Mouse (Mus musculus): ENCODE results near the gene Gm38392. TPM values are rescaled to one million over a fixed set of nuclear protein-coding genes. Genes with fewer than 3 reads are reported as not detected.

The Gm38392 gene
- total RNA-seq, 2 experiments from 2014 or later, result not detected

DNA sequence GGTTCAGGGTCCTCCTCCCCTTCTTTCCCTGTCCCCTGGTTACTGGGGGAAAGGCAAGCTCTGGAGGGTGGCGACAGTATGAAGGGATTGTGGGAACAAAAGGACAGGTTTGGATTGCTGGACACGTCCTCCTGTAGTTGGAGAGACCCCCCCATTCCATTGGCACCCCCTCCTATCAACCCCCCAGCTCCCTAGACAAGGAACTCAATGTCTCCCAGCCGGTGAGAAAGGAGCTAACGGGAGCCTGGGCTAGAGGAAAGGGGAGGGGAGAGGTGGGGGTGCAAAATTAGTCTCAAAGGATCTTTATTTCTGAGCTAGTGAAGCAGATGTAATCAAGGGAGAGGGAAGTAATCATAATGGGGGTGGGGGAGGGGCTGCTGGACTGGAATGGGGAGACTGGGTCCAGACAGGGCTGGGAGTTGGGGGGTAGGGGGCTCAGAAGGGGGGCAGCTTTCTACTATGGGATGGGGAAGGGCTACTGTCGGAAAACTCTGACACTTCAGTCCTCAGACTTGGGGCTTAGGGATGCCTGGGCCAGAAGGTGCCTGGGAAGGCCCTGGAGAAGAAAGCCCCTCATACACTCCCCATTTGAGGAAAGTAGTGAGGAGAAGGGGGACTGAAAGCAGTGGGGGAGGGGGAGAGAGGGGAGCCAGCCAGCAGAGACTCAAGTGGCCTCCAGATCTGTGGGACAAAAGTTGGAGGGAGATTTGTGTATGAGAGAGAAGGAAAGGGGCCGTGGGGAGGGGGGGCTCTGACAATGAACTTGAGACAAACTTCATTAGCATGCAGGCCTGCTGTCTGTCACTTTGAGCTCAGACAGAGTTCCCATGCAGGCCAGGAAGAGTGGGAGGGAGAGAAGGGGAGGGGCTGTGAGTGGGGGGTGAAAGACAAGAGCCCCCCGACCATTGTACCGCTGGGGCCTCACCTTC is 81.2 kb downstream of the Gm38392 start:
- ATAC-seq (replicated peaks; ENCODE audit: low FRiP score, low TSS enrichment, poor library complexity, severe bottlenecking), result no peak

DNA sequence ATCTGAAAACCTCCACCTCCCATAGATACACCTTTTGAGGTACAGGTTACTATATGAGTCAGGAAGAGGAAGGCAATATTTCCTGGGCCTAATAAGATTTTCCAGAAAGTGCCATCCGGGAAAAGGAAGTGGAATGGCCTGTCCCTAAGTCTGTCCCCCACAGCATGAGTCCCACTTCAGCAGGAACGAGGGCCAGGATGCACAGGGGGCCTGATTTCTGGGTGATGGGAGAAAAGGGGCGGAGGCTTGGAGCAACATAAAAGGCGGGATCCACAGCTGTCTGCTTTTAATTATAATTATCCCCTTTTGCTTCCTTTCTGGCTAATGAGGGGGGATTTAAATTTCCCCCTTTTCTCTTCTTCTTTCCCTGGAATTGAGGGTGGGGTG is 81.8 kb downstream of the Gm38392 start:
- ATAC-seq (replicated peaks; ENCODE audit: low FRiP score, low TSS enrichment, poor library complexity, severe bottlenecking), result no peak

DNA sequence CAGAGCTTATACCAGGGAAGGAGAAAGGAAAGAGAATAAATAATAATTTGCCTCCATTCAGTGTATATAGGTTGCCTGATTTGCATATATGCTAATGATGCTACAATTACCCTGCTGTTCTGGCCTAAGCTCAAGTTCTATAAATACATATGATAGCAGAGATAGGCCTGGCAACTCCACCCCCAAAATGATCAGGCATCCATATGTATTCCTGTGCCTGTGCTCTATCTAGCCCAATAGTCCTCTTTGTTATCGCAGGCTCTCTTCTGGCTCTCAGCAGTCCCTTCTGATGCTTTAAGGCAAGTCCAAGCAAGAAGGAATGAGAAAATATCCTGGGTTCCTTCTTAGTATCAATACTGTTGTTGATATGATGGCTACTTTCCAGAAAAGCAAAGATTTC is 82.3 kb downstream of the Gm38392 start:
- ATAC-seq (replicated peaks; ENCODE audit: low FRiP score, low TSS enrichment, poor library complexity, severe bottlenecking), result no peak

DNA sequence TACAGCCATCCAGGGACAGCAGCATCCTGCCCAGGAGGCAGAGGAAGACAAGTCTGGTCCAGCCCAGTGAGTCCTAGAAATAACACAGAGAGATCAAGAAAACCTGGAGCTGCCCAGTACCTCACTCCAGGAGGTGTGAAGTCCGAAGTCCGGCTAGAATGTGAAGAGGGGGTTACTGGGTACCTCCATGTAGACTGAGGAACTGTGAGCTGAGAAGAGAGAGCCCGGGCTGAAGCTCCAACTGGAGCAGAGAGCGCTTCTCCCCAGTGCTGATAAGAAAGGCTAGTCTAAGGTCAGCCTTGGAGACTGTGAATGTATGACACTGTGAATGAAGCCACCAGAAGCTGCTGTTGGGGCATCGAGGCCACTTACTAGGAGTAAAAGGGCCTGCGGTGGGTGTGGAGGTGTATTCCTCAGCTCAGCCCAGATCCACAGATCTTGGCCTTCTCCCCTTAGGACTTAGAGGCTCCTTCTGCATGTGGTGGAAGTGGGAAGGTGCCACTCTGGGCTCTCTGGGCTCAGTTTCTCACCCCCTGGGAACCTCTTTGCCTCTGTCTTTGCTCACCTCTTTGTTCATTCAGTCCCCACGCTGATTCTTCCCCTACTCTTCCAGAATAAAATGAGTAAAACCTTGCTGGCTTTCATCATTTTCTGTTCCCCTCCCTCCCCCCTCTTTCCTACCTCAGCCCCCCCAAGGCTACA is 82.9 kb downstream of the Gm38392 start:
- no peak for ATAC-seq (replicated peaks; ENCODE audit: low FRiP score, low TSS enrichment, poor library complexity, severe bottlenecking)

- no peak for ATAC-seq (replicated peaks; ENCODE audit: low FRiP score, low TSS enrichment, poor library complexity, severe bottlenecking)
Observed at GRCm38 (mm10) chr3:88203456-88203855, 83.6 kb downstream of the Gm38392 start.

GRCm38 (mm10) chr3:88202986-88203385 is 84.0 kb downstream of the Gm38392 start:
- ATAC-seq (replicated peaks; ENCODE audit: low FRiP score, low TSS enrichment, poor library complexity, severe bottlenecking), result no peak

GRCm38 (mm10) chr3:88201640-88202039 is 85.4 kb downstream of the Gm38392 start:
- ATAC-seq (replicated peaks; ENCODE audit: low FRiP score, low TSS enrichment, poor library complexity, severe bottlenecking), result no peak

GRCm38 (mm10) chr3:88200972-88201330 is 86.1 kb downstream of the Gm38392 start:
- ATAC-seq (replicated peaks; ENCODE audit: low FRiP score, low TSS enrichment, poor library complexity, severe bottlenecking), result no peak

DNA sequence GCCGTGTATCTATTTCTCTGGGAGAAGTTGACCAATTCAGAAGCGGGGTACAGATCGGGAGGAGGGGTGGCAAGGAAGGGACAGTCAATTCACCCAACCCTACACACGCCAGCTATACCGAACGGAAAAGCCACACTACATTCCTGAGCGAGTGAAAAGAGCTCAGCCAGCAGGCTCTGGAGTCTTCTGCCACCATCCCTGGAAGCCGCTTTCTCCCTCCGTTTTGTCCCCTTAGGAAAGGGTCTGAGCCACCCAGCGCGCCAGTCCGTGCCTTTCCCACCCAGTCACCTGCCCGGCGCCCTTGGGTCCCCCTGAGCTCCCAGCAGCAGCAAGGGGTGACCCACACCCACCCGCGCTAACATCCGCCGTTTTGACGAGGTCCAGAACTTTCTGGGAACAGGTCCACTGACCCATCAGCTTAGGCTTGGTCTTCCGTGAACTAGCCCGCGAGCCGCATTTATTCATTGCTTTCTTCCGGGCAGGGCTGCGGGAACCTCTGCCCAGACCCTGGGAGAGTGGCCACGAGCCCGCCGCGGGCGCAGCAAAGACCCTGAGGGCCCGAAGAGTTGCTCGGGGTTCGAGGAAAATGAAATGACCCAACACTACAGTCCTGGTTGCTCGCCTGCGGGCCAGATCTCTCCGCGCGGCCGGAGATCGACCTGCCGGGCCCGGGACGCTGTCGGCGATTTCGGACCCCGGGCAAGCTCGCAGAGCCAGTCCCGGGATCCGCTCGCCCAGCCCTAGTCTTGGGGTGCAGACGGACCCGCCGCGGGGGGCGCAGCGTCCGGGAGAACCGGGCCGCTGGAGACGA is 86.6 kb downstream of the Gm38392 start:
- ATAC-seq (replicated peaks; ENCODE audit: low FRiP score, low TSS enrichment, poor library complexity, severe bottlenecking), result no peak

DNA sequence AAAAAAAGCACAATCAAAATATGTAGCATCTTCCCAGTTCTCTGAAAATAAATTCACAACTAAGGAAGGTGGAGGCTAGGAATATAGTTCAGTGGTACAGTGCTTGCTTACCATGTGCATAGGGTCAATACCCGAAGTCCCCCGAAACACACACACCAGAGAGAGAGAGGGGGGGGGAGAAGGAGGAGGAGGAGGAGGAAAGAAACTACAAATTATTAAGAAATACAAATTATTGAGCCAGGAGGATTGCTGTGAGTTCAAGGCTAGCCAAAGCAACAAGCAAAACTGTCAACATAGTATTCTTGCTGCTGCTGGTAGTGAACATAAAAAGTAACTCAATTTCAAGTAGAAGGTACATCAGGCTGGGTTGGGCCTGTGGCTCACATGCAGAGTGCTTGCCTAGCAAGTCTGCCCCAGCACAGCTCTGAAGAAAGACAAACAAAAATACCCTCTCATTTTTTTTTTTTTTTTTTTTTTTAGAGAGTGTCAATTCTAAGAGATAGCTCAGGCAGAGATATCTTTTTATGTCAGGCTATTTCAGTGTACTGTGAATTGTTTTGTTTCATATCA is 87.4 kb downstream of the Gm38392 start:
- no peak for ATAC-seq (replicated peaks; ENCODE audit: low FRiP score, low TSS enrichment, poor library complexity, severe bottlenecking)

DNA sequence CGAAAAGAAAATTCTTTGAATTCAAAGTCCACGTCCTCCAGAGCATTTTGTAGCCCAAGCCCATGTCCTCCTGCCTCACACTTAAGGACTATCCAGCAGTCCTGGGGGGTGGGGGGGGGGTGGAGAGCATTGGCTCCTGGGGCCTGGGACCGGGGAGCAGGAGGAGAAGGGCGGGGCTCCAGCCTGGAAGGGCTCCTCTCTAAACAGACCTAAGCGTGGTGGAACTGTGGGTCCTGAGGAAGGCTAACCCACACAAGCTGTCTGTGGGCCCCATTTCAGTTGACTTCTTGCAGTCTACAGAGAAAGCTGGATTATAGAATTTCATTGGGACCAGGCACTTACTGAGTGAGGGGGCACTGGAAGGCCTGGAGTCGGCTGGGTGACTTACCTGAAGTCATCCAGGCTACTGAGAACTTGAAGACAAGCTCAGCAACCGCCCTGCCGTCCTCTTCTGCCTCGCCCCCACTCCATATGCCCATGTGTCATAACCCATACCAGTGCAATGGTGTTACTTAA is 88.4 kb downstream of the Gm38392 start:
- ATAC-seq (replicated peaks; ENCODE audit: low FRiP score, low TSS enrichment, poor library complexity, severe bottlenecking), result no peak

DNA sequence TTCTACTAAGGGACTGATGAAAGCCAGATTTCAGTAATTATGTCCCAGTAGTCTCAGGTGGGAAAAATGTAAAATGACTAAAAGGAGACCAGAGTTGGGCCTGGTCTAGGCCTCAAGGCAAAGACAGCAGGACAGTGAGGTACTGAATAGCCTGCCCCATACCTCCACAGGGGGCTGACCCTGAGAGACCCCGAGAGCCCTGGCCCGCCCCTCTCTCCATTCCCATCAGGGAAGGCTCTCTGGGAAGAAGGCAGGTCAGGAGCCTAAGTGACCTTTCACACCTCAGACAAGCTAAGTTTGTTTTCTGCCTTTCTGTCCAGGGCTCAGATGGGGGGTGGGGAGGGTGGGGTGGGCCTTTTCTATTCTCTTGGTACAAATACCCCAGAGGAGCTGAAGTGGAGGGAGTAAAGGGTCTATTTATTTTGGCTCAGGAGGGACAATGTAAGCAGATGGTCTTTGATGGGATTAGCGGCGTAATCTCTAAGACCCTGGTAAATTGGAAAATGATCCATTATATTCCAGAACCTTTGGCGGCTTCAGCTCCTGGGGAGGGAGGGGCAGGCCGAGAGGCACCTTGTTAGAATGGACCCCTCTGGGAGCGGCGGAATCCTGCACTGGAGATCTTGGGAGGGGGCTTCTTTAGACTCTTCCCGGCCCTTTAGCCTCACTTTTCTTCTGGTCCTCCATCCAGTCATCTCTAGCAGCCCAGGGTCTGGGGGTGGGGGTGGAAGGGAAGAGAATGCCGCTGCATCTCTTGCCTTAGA is 89.1 kb downstream of the Gm38392 start:
- ATAC-seq (replicated peaks; ENCODE audit: low FRiP score, low TSS enrichment, poor library complexity, severe bottlenecking), result no peak

Other genes starting within 250 kb of the Gm38392 start
- 48.6 and 79.2 TPM in 2 replicates for gene Gpatch4, start 244.1 kb downstream of the Gm38392 start, total RNA-seq (2014; fragmentation: Nextera tagmentation)
- gene Gpatch4, start 244.1 kb downstream of the Gm38392 start, total RNA-seq (2017), result 81.0 and 81.9 TPM in 2 replicates
- gene Naxe, start 228.7 kb downstream of the Gm38392 start, total RNA-seq (2014; fragmentation: Nextera tagmentation), result 36.8 and 68.7 TPM in 2 replicates
- 21.8 and 25.8 TPM in 2 replicates for gene Naxe, start 228.7 kb downstream of the Gm38392 start, total RNA-seq (2017)
- not detected in 2 replicates for gene Ttc24, start 208.9 kb downstream of the Gm38392 start, total RNA-seq (2014; fragmentation: Nextera tagmentation)
- gene Ttc24, start 208.9 kb downstream of the Gm38392 start, total RNA-seq (2017), result not detected in 2 replicates
- gene Iqgap3, start 205.2 kb downstream of the Gm38392 start, total RNA-seq (2014; fragmentation: Nextera tagmentation), result 9.7 and 16.0 TPM in 2 replicates
- gene Iqgap3, start 205.2 kb downstream of the Gm38392 start, total RNA-seq (2017), result 6.6 and 15.2 TPM in 2 replicates
- 91.9 and 97.4 TPM in 2 replicates for gene Mef2d, start 144.8 kb downstream of the Gm38392 start, total RNA-seq (2014; fragmentation: Nextera tagmentation)
- gene Mef2d, start 144.8 kb downstream of the Gm38392 start, total RNA-seq (2017), result 19.7 and 50.5 TPM in 2 replicates
- not detected in 2 replicates for gene Rhbg, start 32.5 kb downstream of the Gm38392 start, total RNA-seq (2014; fragmentation: Nextera tagmentation)
- not detected in 2 replicates for gene Rhbg, start 32.5 kb downstream of the Gm38392 start, total RNA-seq (2017)
- gene Tsacc, start 9.8 kb upstream of the Gm38392 start, total RNA-seq (2014; fragmentation: Nextera tagmentation), result 7.2 and 19.5 TPM in 2 replicates
- 9.8 TPM in 1 of 2 replicates, not detected in the other for gene Tsacc, start 9.8 kb upstream of the Gm38392 start, total RNA-seq (2017)
- 703 and 802 TPM in 2 replicates for gene Cct3, start 9.9 kb upstream of the Gm38392 start, total RNA-seq (2014; fragmentation: Nextera tagmentation)
- 484 and 489 TPM in 2 replicates for gene Cct3, start 9.9 kb upstream of the Gm38392 start, total RNA-seq (2017)
- 39.2 and 70.5 TPM in 2 replicates for gene Glmp, start 37.8 kb upstream of the Gm38392 start, total RNA-seq (2014; fragmentation: Nextera tagmentation)
- 7.0 and 19.7 TPM in 2 replicates for gene Glmp, start 37.8 kb upstream of the Gm38392 start, total RNA-seq (2017)
- 1.7 and 7.8 TPM in 2 replicates for gene Tmem79, start 48.9 kb upstream of the Gm38392 start, total RNA-seq (2014; fragmentation: Nextera tagmentation)
- gene Tmem79, start 48.9 kb upstream of the Gm38392 start, total RNA-seq (2017), result 1.4 and 2.0 TPM in 2 replicates
- gene Smg5, start 49.0 kb upstream of the Gm38392 start, total RNA-seq (2014; fragmentation: Nextera tagmentation), result 40.7 and 57.5 TPM in 2 replicates
- 39.0 and 40.9 TPM in 2 replicates for gene Smg5, start 49.0 kb upstream of the Gm38392 start, total RNA-seq (2017)
- not detected in 2 replicates for gene Paqr6, start 77.4 kb upstream of the Gm38392 start, total RNA-seq (2014; fragmentation: Nextera tagmentation)
- not detected in 2 replicates for gene Paqr6, start 77.4 kb upstream of the Gm38392 start, total RNA-seq (2017)
- not detected in 2 replicates for gene Bglap3, start 85.5 kb upstream of the Gm38392 start, total RNA-seq (2014; fragmentation: Nextera tagmentation)
- gene Bglap3, start 85.5 kb upstream of the Gm38392 start, total RNA-seq (2017), result not detected in 2 replicates
- gene Bglap2, start 91.5 kb upstream of the Gm38392 start, total RNA-seq (2014; fragmentation: Nextera tagmentation), result not detected in 2 replicates
- not detected in 2 replicates for gene Bglap2, start 91.5 kb upstream of the Gm38392 start, total RNA-seq (2017)
- gene Bglap, start 97.3 kb upstream of the Gm38392 start, total RNA-seq (2014; fragmentation: Nextera tagmentation), result 2.8 TPM in 1 of 2 replicates, not detected in the other
- not detected in 2 replicates for gene Bglap, start 97.3 kb upstream of the Gm38392 start, total RNA-seq (2017)
- 188 and 207 TPM in 2 replicates for gene Pmf1, start 123.1 kb upstream of the Gm38392 start, total RNA-seq (2014; fragmentation: Nextera tagmentation)
- 87.9 and 145 TPM in 2 replicates for gene Pmf1, start 123.1 kb upstream of the Gm38392 start, total RNA-seq (2017)
- gene Slc25a44, start 137.9 kb upstream of the Gm38392 start, total RNA-seq (2014; fragmentation: Nextera tagmentation), result 28.0 and 30.2 TPM in 2 replicates
- 18.9 and 31.7 TPM in 2 replicates for gene Slc25a44, start 137.9 kb upstream of the Gm38392 start, total RNA-seq (2017)
- 2.6 and 4.1 TPM in 2 replicates for gene Sema4a, start 174.0 kb upstream of the Gm38392 start, total RNA-seq (2014; fragmentation: Nextera tagmentation)
- 1.1 and 2.1 TPM in 2 replicates for gene Sema4a, start 174.0 kb upstream of the Gm38392 start, total RNA-seq (2017)
- gene Lmna, start 222.7 kb upstream of the Gm38392 start, total RNA-seq (2014; fragmentation: Nextera tagmentation), result 43.0 and 61.7 TPM in 2 replicates
- gene Lmna, start 222.7 kb upstream of the Gm38392 start, total RNA-seq (2017), result 49.4 and 66.7 TPM in 2 replicates
- gene Mex3a, start 245.2 kb upstream of the Gm38392 start, total RNA-seq (2014; fragmentation: Nextera tagmentation), result 5.4 and 5.6 TPM in 2 replicates
- 3.3 and 7.8 TPM in 2 replicates for gene Mex3a, start 245.2 kb upstream of the Gm38392 start, total RNA-seq (2017)